Comparison of ENCODE assay signal across 8 mouse cellular contexts in the genomic region with DNA sequence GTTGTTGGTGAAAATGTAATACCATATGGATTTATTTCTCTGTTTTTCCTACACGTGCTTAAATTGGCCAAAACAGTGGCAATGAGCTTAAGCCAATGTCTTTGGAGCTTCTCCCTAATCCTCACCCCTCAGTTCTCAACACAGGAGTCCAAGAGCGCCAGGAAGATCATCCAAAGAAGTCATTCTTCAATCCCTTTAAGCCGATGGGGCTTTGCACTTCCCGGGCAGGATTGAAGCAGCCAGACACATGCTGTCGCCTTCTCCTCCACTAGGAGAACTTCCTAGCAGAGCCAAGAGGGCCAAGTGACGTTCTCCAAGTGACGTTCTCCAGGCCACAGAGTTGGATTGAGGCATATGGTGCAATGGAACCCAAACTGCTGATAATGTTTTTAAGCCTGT.
DNase-seq lines count a peak whose midpoint lies in the region; ATAC-seq and TF ChIP-seq lines count a peak whose summit lies in the region.

No protein-coding gene starts in this region.

- 44% methylated on average over 7 of the region's 7 CpGs for WGBS in kidney, postnatal 0 days
- WGBS in forebrain, embryonic 15.5 days: 43% methylated on average over 7 of the region's 7 CpGs
- WGBS in hindbrain, embryonic 12.5 days: 66% methylated on average over 7 of the region's 7 CpGs
- 57% methylated on average over 7 of the region's 7 CpGs for WGBS in neural tube, embryonic 13.5 days

- peak; percentile 23; the same call in 1 of the 2 replicates for TF ChIP-seq CTCF in kidney, postnatal 0 days (IDR thresholded peaks at IDR 0.05; ENCODE audit: low read depth)

- no peak overlapping the region for H3K27ac ChIP-seq in kidney, postnatal 0 days
- H3K27ac ChIP-seq in forebrain, embryonic 15.5 days (replicated peaks): 0 out of 2 replicates have a peak overlapping the region, but pooled peaks have one; percentile 31
- no peak overlapping the region for H3K27ac ChIP-seq in hindbrain, embryonic 12.5 days
- H3K27ac ChIP-seq in neural tube, embryonic 13.5 days (replicated peaks): no peak overlapping the region

- no peaks in the 10 kb centered on the region for H3K27me3 ChIP-seq in kidney, postnatal 0 days (ENCODE audit: insufficient read depth, low read length)
- H3K27me3 ChIP-seq in forebrain, embryonic 15.5 days: no peaks in the 10 kb centered on the region
- no peaks in the 10 kb centered on the region for H3K27me3 ChIP-seq in hindbrain, embryonic 12.5 days
- H3K27me3 ChIP-seq in neural tube, embryonic 13.5 days: no peaks in the 10 kb centered on the region

- ATAC-seq in kidney, postnatal 0 days (replicated peaks; ENCODE audit: low FRiP score, low read depth): no peak; the same call in 1 of the 2 replicates
- peak; percentile 53; the same call in 1 of the 2 replicates for ATAC-seq in forebrain, embryonic 15.5 days (replicated peaks)
- 0 out of 2 replicates have a peak, but pooled peaks have one; percentile 48 for ATAC-seq in hindbrain, embryonic 12.5 days (ENCODE audit: low FRiP score)
- ATAC-seq in neural tube, embryonic 13.5 days (ENCODE audit: low read depth): peak; percentile 67; the same call in 1 of the 2 replicates
- ATAC-seq in granulocyte monocyte progenitor cell, adult 5-6 weeks (replicated peaks; ENCODE audit: poor library complexity, severe bottlenecking): no peak

- peak; percentile 30 for DNase-seq in kidney, postnatal 0 days (ENCODE audit: low spot score)
- no peak for DNase-seq in kidney, adult 18-20 months
- DNase-seq in brain, adult 2 months (ENCODE audit: low read depth, low spot score): peak; percentile 53
- no peak for DNase-seq in thymus, postnatal 0 days (ENCODE audit: low spot score)

- H3K9me3 ChIP-seq in kidney, postnatal 0 days (replicated peaks; ENCODE audit: low read length): no peaks in the 10 kb centered on the region
- no peaks in the 10 kb centered on the region for H3K9me3 ChIP-seq in forebrain, embryonic 15.5 days
- no peaks in the 10 kb centered on the region for H3K9me3 ChIP-seq in hindbrain, embryonic 12.5 days (replicated peaks)
- H3K9me3 ChIP-seq in neural tube, embryonic 13.5 days: no peaks in the 10 kb centered on the region

- no peak overlapping the region for H3K4me3 ChIP-seq in kidney, postnatal 0 days (replicated peaks; ENCODE audit: low read depth, low read length)
- no peak overlapping the region for H3K4me3 ChIP-seq in forebrain, embryonic 15.5 days
- H3K4me3 ChIP-seq in hindbrain, embryonic 12.5 days: no peak overlapping the region
- H3K4me3 ChIP-seq in neural tube, embryonic 13.5 days: no peak overlapping the region

- no peak overlapping the region for H3K9ac ChIP-seq in kidney, postnatal 0 days (ENCODE audit: low read depth, low read length)
- H3K9ac ChIP-seq in forebrain, embryonic 15.5 days (replicated peaks): no peak overlapping the region
- no peak overlapping the region for H3K9ac ChIP-seq in hindbrain, embryonic 12.5 days
- H3K9ac ChIP-seq in neural tube, embryonic 13.5 days: no peak overlapping the region

- H3K4me1 ChIP-seq in kidney, postnatal 0 days (replicated peaks; ENCODE audit: insufficient read depth, low read length): 0 out of 2 replicates have a peak, but pooled peaks cover 8% of the 10 kb centered on the region
- no peaks in the 10 kb centered on the region; the same call in 1 of the 2 replicates for H3K4me1 ChIP-seq in forebrain, embryonic 15.5 days
- peaks cover 5% of the 10 kb centered on the region; the same call in 1 of the 2 replicates for H3K4me1 ChIP-seq in hindbrain, embryonic 12.5 days
- peaks cover 4% of the 10 kb centered on the region; the same call in 1 of the 2 replicates for H3K4me1 ChIP-seq in neural tube, embryonic 13.5 days (replicated peaks)

- H3K36me3 ChIP-seq in kidney, postnatal 0 days (ENCODE audit: insufficient read depth, low read length): no peaks in the 10 kb centered on the region
- no peaks in the 10 kb centered on the region for H3K36me3 ChIP-seq in forebrain, embryonic 15.5 days
- no peaks in the 10 kb centered on the region for H3K36me3 ChIP-seq in hindbrain, embryonic 12.5 days
- H3K36me3 ChIP-seq in neural tube, embryonic 13.5 days: no peaks in the 10 kb centered on the region

- no peak overlapping the region for H3K4me2 ChIP-seq in kidney, postnatal 0 days (ENCODE audit: low read length)
- no peak overlapping the region for H3K4me2 ChIP-seq in forebrain, embryonic 15.5 days (replicated peaks)
- H3K4me2 ChIP-seq in hindbrain, embryonic 12.5 days (replicated peaks): no peak overlapping the region
- H3K4me2 ChIP-seq in neural tube, embryonic 13.5 days: no peak overlapping the region

Comparison
In these comparisons a context has a peak if more than half of its experiments do, and no peak if none do; other contexts are left out.
1. DNase-seq: peak in kidney, postnatal 0 days (single experiment) and brain, adult 2 months (single experiment); none in kidney, adult 18-20 months (single experiment) and thymus, postnatal 0 days (single experiment).
2. ATAC-seq: peak in forebrain, embryonic 15.5 days (single experiment), hindbrain, embryonic 12.5 days (single experiment) and neural tube, embryonic 13.5 days (single experiment); none in kidney, postnatal 0 days (single experiment) and granulocyte monocyte progenitor cell, adult 5-6 weeks (single experiment).